ENCODE assay signal across 8 mouse cellular contexts in genomic region chr8:104640831-104641370, GRCm38 (mm10). TPM values are rescaled to one million over a fixed set of nuclear protein-coding genes. Genes with fewer than 3 reads are reported as not detected.
DNase-seq lines count a peak whose midpoint lies in the region; ATAC-seq and TF ChIP-seq lines count a peak whose summit lies in the region.

No protein-coding gene starts in this region.

- H3K27ac ChIP-seq in kidney, embryonic 14.5 days (ENCODE audit: low read depth, low read length): peak overlapping the region; percentile 55; the same call in 1 of the 2 replicates
- no peak overlapping the region for H3K27ac ChIP-seq in cortical plate, adult 2 months (ENCODE audit: insufficient read depth, low read length)
- peak overlapping the region; percentile 90 for H3K27ac ChIP-seq in hindbrain, embryonic 10.5 days
- H3K27ac ChIP-seq in liver, postnatal 0 days (ENCODE audit: low read depth): peak overlapping the region; percentile 64

- no peak for TF ChIP-seq POLR2A in cortical plate, adult 2 months (IDR thresholded peaks at IDR 0.05; ENCODE audit: extremely low read depth, insufficient read depth, low read length)

- H3K27me3 ChIP-seq in kidney, embryonic 14.5 days (ENCODE audit: control insufficient read depth, insufficient read depth, low read length): no peaks in the 10 kb centered on the region
- no peaks in the 10 kb centered on the region for H3K27me3 ChIP-seq in hindbrain, embryonic 10.5 days (ENCODE audit: insufficient read depth, poor library complexity, severe bottlenecking)
- H3K27me3 ChIP-seq in liver, postnatal 0 days (ENCODE audit: insufficient read depth, low read length): no peaks in the 10 kb centered on the region

- H3K4me1 ChIP-seq in kidney, embryonic 14.5 days (ENCODE audit: control insufficient read depth, insufficient read depth, low read length): peaks cover 15% of the 10 kb centered on the region
- H3K4me1 ChIP-seq in cortical plate, adult 2 months (ENCODE audit: control insufficient read depth, insufficient read depth, low read length): peaks cover 5% of the 10 kb centered on the region; the same call in 1 of the 2 replicates
- peaks cover 20% of the 10 kb centered on the region for H3K4me1 ChIP-seq in hindbrain, embryonic 10.5 days (replicated peaks)
- H3K4me1 ChIP-seq in liver, postnatal 0 days (ENCODE audit: insufficient read depth): peaks cover 22% of the 10 kb centered on the region

- TF ChIP-seq CTCF in cortical plate, adult 2 months (IDR thresholded peaks at IDR 0.05; ENCODE audit: extremely low read depth, insufficient read depth, low read length): no peak
- no peak for TF ChIP-seq CTCF in liver, postnatal 0 days (IDR thresholded peaks at IDR 0.05; ENCODE audit: low read depth)

- H3K9ac ChIP-seq in kidney, embryonic 14.5 days (ENCODE audit: low read depth, low read length): peak overlapping the region; percentile 90
- H3K9ac ChIP-seq in liver, postnatal 0 days (replicated peaks): peak overlapping the region; percentile 78

- DNase-seq in kidney, postnatal 25 days: no peak
- no peak for DNase-seq in hindbrain, embryonic 10.5 days (ENCODE audit: low spot score)
- DNase-seq in liver, postnatal 0 days: peak; percentile 28
- no peak for DNase-seq in left cerebral cortex, postnatal 14 days (ENCODE audit: low spot score in 2 of 2)
- no peak for DNase-seq in gastrocnemius, postnatal 14 days
- DNase-seq in left cerebral cortex, postnatal 4 days: no peak

- peak overlapping the region; percentile 91 for H3K4me3 ChIP-seq in kidney, embryonic 14.5 days (ENCODE audit: low read length)
- peak overlapping the region; percentile 44 for H3K4me3 ChIP-seq in cortical plate, adult 2 months (ENCODE audit: insufficient read depth, low read length)
- H3K4me3 ChIP-seq in hindbrain, embryonic 10.5 days: peak overlapping the region; percentile 92
- peak overlapping the region; percentile 81 for H3K4me3 ChIP-seq in liver, postnatal 0 days (ENCODE audit: low read depth, low read length)

- no peaks in the 10 kb centered on the region for H3K9me3 ChIP-seq in kidney, embryonic 14.5 days (ENCODE audit: control insufficient read depth, low read length)
- no peaks in the 10 kb centered on the region for H3K9me3 ChIP-seq in hindbrain, embryonic 10.5 days
- no peaks in the 10 kb centered on the region for H3K9me3 ChIP-seq in liver, postnatal 0 days (ENCODE audit: low read length)

- no peak for TF ChIP-seq EP300 in liver, postnatal 0 days (IDR thresholded peaks at IDR 0.05; ENCODE audit: low read depth)

- WGBS in kidney, embryonic 14.5 days: 6% methylated on average over 25 of the region's 25 CpGs
- WGBS in hindbrain, embryonic 10.5 days: 10% methylated on average over 25 of the region's 25 CpGs
- WGBS in liver, postnatal 0 days (ENCODE audit: insufficient replicate concordance): 7% methylated on average over 25 of the region's 25 CpGs

- peak overlapping the region; percentile 80 for H3K4me2 ChIP-seq in kidney, embryonic 14.5 days (replicated peaks; ENCODE audit: low read depth, low read length)
- peak overlapping the region; percentile 87 for H3K4me2 ChIP-seq in liver, postnatal 0 days (ENCODE audit: low read depth, low read length)

- peaks cover 11% of the 10 kb centered on the region; the same call in 1 of the 2 replicates for H3K36me3 ChIP-seq in kidney, embryonic 14.5 days (ENCODE audit: control insufficient read depth, insufficient read depth, low read length)
- peaks cover 26% of the 10 kb centered on the region for H3K36me3 ChIP-seq in hindbrain, embryonic 10.5 days
- H3K36me3 ChIP-seq in liver, postnatal 0 days (replicated peaks; ENCODE audit: insufficient read depth, low read length): peaks cover 9% of the 10 kb centered on the region

- ATAC-seq in kidney, embryonic 14.5 days (ENCODE audit: low FRiP score, low TSS enrichment): no peak
- ATAC-seq in liver, postnatal 0 days: peak; percentile 5; the same call in 1 of the 2 replicates

- intact Hi-C loops in left cerebral cortex, postnatal 14 days (cut with DNase I): loop anchor here (5.0 kb wide), 2 partner anchors 39 to 646 kb away; partner anchors contain the start of gene 4931428F04Rik
- intact Hi-C loops in gastrocnemius, postnatal 14 days (cut with DNase I; ENCODE audit: low total_unique reads): loop anchor here (5.0 kb wide), 1 partner anchor 39 kb away; no protein-coding TSS in a partner anchor
- intact Hi-C loops in left cerebral cortex, postnatal 4 days (cut with DNase I): no loop called here

RNA-seq across cellular contexts. Expression of gene Ciao2b, which starts 0.9 kb away (rescaled TPM):
- polyA plus RNA-seq in kidney, embryonic 14.5 days (2014; fragmentation: Nextera tagmentation; extraction: Ambion mirVana): 94.4 and 111 TPM in 2 replicates
- 51.2 and 55.8 TPM in 2 replicates for polyA plus RNA-seq in cortical plate, adult 2 months (2012; rRNA removed)
- 111 and 121 TPM in 2 replicates for polyA plus RNA-seq in hindbrain, embryonic 10.5 days (2016; fragmentation: Nextera tagmentation; extraction: Ambion mirVana)
- 32.0 and 34.9 TPM in 2 replicates for polyA plus RNA-seq in liver, postnatal 0 days (2015; fragmentation: Nextera tagmentation; extraction: Ambion mirVana)
- 10 to 100 TPM; 30.7 to 32.1 TPM for total RNA-seq in left cerebral cortex, postnatal 14 days (2021)
- total RNA-seq in gastrocnemius, postnatal 14 days (2021): 10 to 100 TPM; 27.1 to 32.0 TPM
- total RNA-seq in left cerebral cortex, postnatal 4 days (2021): 10 to 100 TPM; 34.7 to 39.2 TPM

RNA-seq across cellular contexts. Expression of gene Rrad, which starts 9.8 kb away (rescaled TPM):
- polyA plus RNA-seq in kidney, embryonic 14.5 days (2014; fragmentation: Nextera tagmentation; extraction: Ambion mirVana): 13.9 and 14.5 TPM in 2 replicates
- polyA plus RNA-seq in cortical plate, adult 2 months (2012; rRNA removed): 2.4 and 2.9 TPM in 2 replicates
- 1.2 and 1.5 TPM in 2 replicates for polyA plus RNA-seq in hindbrain, embryonic 10.5 days (2016; fragmentation: Nextera tagmentation; extraction: Ambion mirVana)
- 0.49 and 0.63 TPM in 2 replicates for polyA plus RNA-seq in liver, postnatal 0 days (2015; fragmentation: Nextera tagmentation; extraction: Ambion mirVana)
- total RNA-seq in left cerebral cortex, postnatal 14 days (2021): 1 to 10 TPM; 4.8 to 5.1 TPM
- total RNA-seq in gastrocnemius, postnatal 14 days (2021): 10 to 100 TPM in 1 of 2 experiments, 1 to 10 TPM in 1; 3.7 to 15.5 TPM
- total RNA-seq in left cerebral cortex, postnatal 4 days (2021): 1 to 10 TPM; 3.2 to 3.3 TPM

RNA-seq across cellular contexts. Expression of gene Cdh16, which starts 16.7 kb away (rescaled TPM):
- polyA plus RNA-seq in kidney, embryonic 14.5 days (2014; fragmentation: Nextera tagmentation; extraction: Ambion mirVana): 166 and 200 TPM in 2 replicates
- polyA plus RNA-seq in cortical plate, adult 2 months (2012; rRNA removed): not detected in 2 replicates
- not detected in 2 replicates for polyA plus RNA-seq in hindbrain, embryonic 10.5 days (2016; fragmentation: Nextera tagmentation; extraction: Ambion mirVana)
- 0.06 and 0.44 TPM in 2 replicates for polyA plus RNA-seq in liver, postnatal 0 days (2015; fragmentation: Nextera tagmentation; extraction: Ambion mirVana)
- not detected for total RNA-seq in left cerebral cortex, postnatal 14 days (2021)
- not detected for total RNA-seq in gastrocnemius, postnatal 14 days (2021)
- not detected for total RNA-seq in left cerebral cortex, postnatal 4 days (2021)

RNA-seq across cellular contexts. Expression of gene Pdp2, which starts 49.6 kb away (rescaled TPM):
- 15.1 and 18.7 TPM in 2 replicates for polyA plus RNA-seq in kidney, embryonic 14.5 days (2014; fragmentation: Nextera tagmentation; extraction: Ambion mirVana)
- 4.7 and 5.1 TPM in 2 replicates for polyA plus RNA-seq in cortical plate, adult 2 months (2012; rRNA removed)
- 12.7 and 13.3 TPM in 2 replicates for polyA plus RNA-seq in hindbrain, embryonic 10.5 days (2016; fragmentation: Nextera tagmentation; extraction: Ambion mirVana)
- polyA plus RNA-seq in liver, postnatal 0 days (2015; fragmentation: Nextera tagmentation; extraction: Ambion mirVana): 10.0 and 10.1 TPM in 2 replicates
- 1 to 10 TPM; 8.8 to 9.0 TPM for total RNA-seq in left cerebral cortex, postnatal 14 days (2021)
- 1 to 10 TPM; 3.9 to 4.7 TPM for total RNA-seq in gastrocnemius, postnatal 14 days (2021)
- 10 to 100 TPM; 13.0 to 13.6 TPM for total RNA-seq in left cerebral cortex, postnatal 4 days (2021)

Comparison
In these comparisons a context has a peak if more than half of its experiments do, and no peak if none do; other contexts are left out.
1. RNA of gene Cdh16, which starts 16.7 kb away (polyA plus RNA-seq): 166 to 200 TPM in kidney, embryonic 14.5 days; 0.06 to 0.44 TPM in liver, postnatal 0 days, not detected in cortical plate, adult 2 months and not detected in hindbrain, embryonic 10.5 days; every median in the first group is over 100 times any median in the second.
2. Peak in every context shown above with its lines, with median percentiles within 50 percentile points of each other: H3K4me3 ChIP-seq.